Mouse (Mus musculus): ENCODE measurements at regions not wholly inside any gene's neighbourhood (a gene's known extent, or its start where the extent isn't known, plus 50 kb on each side); places are given as distances from the start of the nearest gene placed in this dataset.

DNA sequence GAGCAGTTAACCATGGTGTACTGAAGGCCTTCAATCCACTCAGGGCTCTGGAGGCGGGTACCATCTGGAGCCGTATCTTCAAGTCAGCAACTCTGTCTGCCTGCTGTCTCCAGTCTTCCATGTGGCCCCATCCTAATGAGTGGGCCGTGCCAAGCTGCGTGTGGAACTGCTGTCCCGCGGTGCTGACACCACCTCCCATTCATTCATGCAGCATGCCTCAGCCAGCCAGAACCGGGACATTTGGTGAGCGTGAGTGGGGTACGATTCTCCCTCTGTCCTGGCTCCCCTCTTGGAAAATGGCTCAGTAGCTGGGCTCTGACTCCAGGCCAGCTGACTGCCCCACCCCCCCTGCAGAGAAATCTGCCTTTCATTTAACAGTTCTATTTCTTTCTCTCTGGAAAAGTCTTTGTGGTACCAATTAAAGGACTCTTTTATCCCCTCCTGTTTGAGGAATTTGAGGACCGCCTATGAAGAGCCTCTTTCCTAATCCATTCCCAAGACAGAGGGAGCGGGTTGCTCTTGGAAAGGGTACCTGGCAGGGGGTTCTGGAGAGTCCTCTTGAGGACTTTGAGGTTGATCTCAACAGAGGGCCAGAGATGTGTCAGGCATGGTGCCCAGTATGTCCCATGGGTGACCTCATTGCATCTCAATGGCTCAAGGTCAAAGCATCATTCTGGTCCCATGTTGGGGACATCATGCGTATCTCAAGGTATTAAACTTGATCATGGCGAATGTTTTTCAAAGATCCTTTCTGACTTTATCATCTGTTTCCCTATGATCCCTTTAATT lies 55.5 kb upstream of the Brd7 start:
- Histone ChIP-seq H3K27me3 (replicated peaks; ENCODE audit: control insufficient read depth, insufficient read depth, low read length) (no peaks in the 10 kb centered on the region), H3K36me3 (ENCODE audit: control insufficient read depth, insufficient read depth, low read length) (no peaks in the 10 kb centered on the region), H3K4me3 (ENCODE audit: low read depth, low read length) (no peak overlapping the region), H3K4me2 (ENCODE audit: low read length) (no peak overlapping the region), H3K4me1 (ENCODE audit: control insufficient read depth, insufficient read depth, low read length) (peaks cover 6% of the 10 kb centered on the region), H3K27ac (ENCODE audit: low read depth, low read length) (no peak overlapping the region), H3K9me3 (replicated peaks; ENCODE audit: control insufficient read depth, low read length) (no peaks in the 10 kb centered on the region), H3K9ac (ENCODE audit: low read length) (no peak overlapping the region)
- 18% methylated on average over 13 of the region's 13 CpGs for WGBS
- peak; percentile 70; the same call in 1 of the 2 replicates for ATAC-seq
- peak; percentile 76 for DNase-seq (ENCODE audit: low spot score)

DNA sequence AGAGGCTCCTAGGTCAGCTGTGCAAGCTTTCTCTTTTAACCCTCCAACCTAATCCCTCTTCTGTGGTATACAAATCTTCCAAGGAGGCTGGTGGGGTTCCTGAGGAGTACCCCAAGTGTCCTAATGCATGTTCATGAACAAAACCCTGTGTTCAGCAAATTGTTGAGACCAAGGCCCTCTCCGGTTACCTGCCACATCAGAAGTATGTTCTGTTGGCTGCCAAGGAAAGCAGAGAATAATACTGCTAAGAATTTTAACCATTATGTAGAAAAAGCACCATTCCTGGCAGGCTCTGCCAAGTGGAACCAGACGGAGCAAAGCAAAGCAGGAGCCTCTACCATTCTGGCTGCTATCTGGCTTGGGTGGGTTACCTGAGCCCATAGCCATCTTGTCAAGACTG lies 61.3 kb upstream of the Brd7 start:
- Histone ChIP-seq H3K36me3 (ENCODE audit: control insufficient read depth, insufficient read depth, low read length) (no peaks in the 10 kb centered on the region), H3K9me3 (replicated peaks; ENCODE audit: control insufficient read depth, low read length) (no peaks in the 10 kb centered on the region), H3K4me3 (ENCODE audit: low read depth, low read length) (no peak overlapping the region), H3K27ac (ENCODE audit: low read depth, low read length) (no peak overlapping the region), H3K4me2 (ENCODE audit: low read length) (no peak overlapping the region), H3K27me3 (replicated peaks; ENCODE audit: control insufficient read depth, insufficient read depth, low read length) (no peaks in the 10 kb centered on the region), H3K4me1 (ENCODE audit: control insufficient read depth, insufficient read depth, low read length) (no peaks in the 10 kb centered on the region), H3K9ac (ENCODE audit: low read length) (no peak overlapping the region)
- DNase-seq (ENCODE audit: low spot score) (no peak), ATAC-seq (no peak)
- WGBS: 92% methylated on average over 2 of the region's 2 CpGs

DNA sequence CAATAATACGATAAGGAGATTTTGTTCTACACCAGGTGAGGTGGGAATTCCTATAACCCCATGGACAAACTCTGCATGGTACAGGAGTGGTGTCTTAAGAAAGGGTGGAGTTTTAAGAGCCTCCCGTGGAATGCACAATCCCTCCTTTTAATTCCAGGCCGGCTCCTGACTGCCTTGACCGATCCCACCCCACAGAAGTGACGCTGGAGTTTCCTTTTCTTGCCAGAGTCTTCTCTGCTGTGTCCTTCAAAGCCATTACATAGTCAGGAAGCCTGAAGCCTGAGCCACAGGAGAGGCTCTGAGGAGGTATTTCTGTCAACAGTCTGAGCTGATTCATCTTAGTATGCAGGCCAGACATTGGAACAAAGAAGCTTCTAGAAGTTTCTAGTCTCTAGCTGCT lies 66.6 kb upstream of the Brd7 start:
- no peaks in the 10 kb centered on the region for H3K9me3 ChIP-seq (replicated peaks; ENCODE audit: control insufficient read depth, low read length)
- ATAC-seq: no peak
- WGBS: 78% methylated on average over 5 of the region's 5 CpGs

DNA sequence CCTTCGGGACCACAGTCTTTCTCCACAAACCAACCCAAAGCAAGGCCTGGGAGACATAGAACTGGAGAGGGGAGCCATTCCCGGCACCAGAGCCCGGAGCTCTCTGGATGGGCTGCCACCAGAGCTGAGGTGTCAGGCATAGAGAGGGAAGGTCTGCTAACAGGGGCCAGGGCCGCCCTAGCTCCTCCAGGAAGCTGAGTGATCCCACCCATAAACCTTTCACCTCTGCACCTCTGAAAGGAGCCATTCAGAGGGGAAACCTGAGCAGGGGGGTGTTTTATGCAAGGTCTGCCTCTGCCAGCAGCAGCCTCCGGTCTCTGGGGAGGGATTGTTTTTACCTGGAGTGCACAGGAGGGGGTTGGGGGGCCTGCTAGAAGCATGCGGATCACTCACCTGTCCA lies 69.4 kb upstream of the Brd7 start:
- ATAC-seq: no peak
- 57% methylated on average over 6 of the region's 6 CpGs for WGBS
- H3K4me3 ChIP-seq (ENCODE audit: low read depth, low read length): no peak overlapping the region

More for the DNA sequence above, 66.6 kb upstream of the Brd7 start:
- DNase-seq (ENCODE audit: low spot score): no peak
- Histone ChIP-seq H3K9ac (ENCODE audit: low read length) (no peak overlapping the region), H3K4me1 (ENCODE audit: control insufficient read depth, insufficient read depth, low read length) (no peaks in the 10 kb centered on the region), H3K4me2 (ENCODE audit: low read length) (no peak overlapping the region), H3K4me3 (ENCODE audit: low read depth, low read length) (no peak overlapping the region), H3K36me3 (ENCODE audit: control insufficient read depth, insufficient read depth, low read length) (no peaks in the 10 kb centered on the region), H3K27ac (ENCODE audit: low read depth, low read length) (no peak overlapping the region), H3K27me3 (replicated peaks; ENCODE audit: control insufficient read depth, insufficient read depth, low read length) (no peaks in the 10 kb centered on the region)

DNA sequence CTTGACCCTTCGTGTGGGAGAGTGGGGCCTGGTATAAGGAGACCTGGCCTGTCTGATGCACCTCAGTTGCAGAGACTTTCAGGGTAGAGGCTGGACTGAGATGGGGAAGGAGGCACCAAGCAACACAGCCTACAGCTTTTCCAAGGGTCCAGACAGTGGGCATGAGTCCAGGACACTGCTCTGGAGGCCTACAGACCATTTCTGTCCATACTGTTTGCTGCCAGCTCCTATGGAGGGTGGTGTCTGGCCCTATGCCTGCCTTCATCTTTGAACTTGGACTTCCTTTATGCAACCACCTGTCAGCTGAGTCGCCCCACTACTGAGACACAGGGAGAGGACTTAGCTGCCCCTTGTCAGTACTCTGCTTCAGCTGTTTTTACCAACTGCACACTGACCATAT lies 73.7 kb upstream of the Brd7 start:
- Histone ChIP-seq H3K27me3 (replicated peaks; ENCODE audit: control insufficient read depth, insufficient read depth, low read length) (no peaks in the 10 kb centered on the region), H3K27ac (ENCODE audit: low read depth, low read length) (no peak overlapping the region), H3K36me3 (ENCODE audit: control insufficient read depth, insufficient read depth, low read length) (no peaks in the 10 kb centered on the region), H3K4me2 (ENCODE audit: low read length) (no peak overlapping the region), H3K4me1 (ENCODE audit: control insufficient read depth, insufficient read depth, low read length) (peaks cover 5% of the 10 kb centered on the region; the same call in 1 of the 2 replicates), H3K9me3 (replicated peaks; ENCODE audit: control insufficient read depth, low read length) (no peaks in the 10 kb centered on the region), H3K4me3 (ENCODE audit: low read depth, low read length) (no peak overlapping the region), H3K9ac (ENCODE audit: low read length) (no peak overlapping the region)
- 80% methylated on average over 2 of the region's 2 CpGs for WGBS
- no peak for ATAC-seq
- no peak for DNase-seq (ENCODE audit: low spot score)

More for the DNA sequence above, 69.4 kb upstream of the Brd7 start:
- Histone ChIP-seq H3K27me3 (replicated peaks; ENCODE audit: control insufficient read depth, insufficient read depth, low read length) (no peaks in the 10 kb centered on the region), H3K4me1 (ENCODE audit: control insufficient read depth, insufficient read depth, low read length) (no peaks in the 10 kb centered on the region), H3K27ac (ENCODE audit: low read depth, low read length) (no peak overlapping the region), H3K9me3 (replicated peaks; ENCODE audit: control insufficient read depth, low read length) (no peaks in the 10 kb centered on the region), H3K36me3 (ENCODE audit: control insufficient read depth, insufficient read depth, low read length) (no peaks in the 10 kb centered on the region), H3K4me2 (ENCODE audit: low read length) (no peak overlapping the region), H3K9ac (ENCODE audit: low read length) (no peak overlapping the region)
- DNase-seq (ENCODE audit: low spot score): no peak

DNA sequence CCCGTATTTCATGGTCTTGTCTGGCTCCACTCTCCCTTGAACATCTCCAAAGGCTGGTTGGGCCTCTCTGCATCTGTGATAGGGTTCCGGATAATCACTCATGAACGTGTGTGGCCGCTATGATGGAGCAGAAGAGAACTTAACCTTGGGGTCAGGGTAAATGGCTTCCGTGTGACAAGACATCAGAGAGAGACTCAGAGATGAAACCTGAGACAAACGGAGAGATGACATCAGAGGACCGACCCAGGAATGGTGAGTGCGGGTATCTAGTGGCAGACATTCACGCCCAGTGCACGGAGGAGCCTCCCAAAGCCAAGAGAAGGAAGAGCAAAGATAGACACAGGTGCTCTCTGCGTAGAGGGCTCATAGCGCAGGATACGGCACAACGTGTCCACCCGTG lies 78.2 kb upstream of the Brd7 start:
- no peak overlapping the region for H3K9ac ChIP-seq (ENCODE audit: low read length)
- H3K36me3 ChIP-seq (ENCODE audit: control insufficient read depth, insufficient read depth, low read length): no peaks in the 10 kb centered on the region
- no peaks in the 10 kb centered on the region for H3K9me3 ChIP-seq (replicated peaks; ENCODE audit: control insufficient read depth, low read length)
- H3K4me3 ChIP-seq (ENCODE audit: low read depth, low read length): no peak overlapping the region
- H3K4me2 ChIP-seq (ENCODE audit: low read length): no peak overlapping the region
- 84% methylated on average over 15 of the region's 15 CpGs for WGBS
- peaks cover 5% of the 10 kb centered on the region; the same call in 1 of the 2 replicates for H3K4me1 ChIP-seq (ENCODE audit: control insufficient read depth, insufficient read depth, low read length)
- no peak for DNase-seq (ENCODE audit: low spot score)
- ATAC-seq: no peak
- no peaks in the 10 kb centered on the region for H3K27me3 ChIP-seq (replicated peaks; ENCODE audit: control insufficient read depth, insufficient read depth, low read length)
- H3K27ac ChIP-seq (ENCODE audit: low read depth, low read length): no peak overlapping the region

DNA sequence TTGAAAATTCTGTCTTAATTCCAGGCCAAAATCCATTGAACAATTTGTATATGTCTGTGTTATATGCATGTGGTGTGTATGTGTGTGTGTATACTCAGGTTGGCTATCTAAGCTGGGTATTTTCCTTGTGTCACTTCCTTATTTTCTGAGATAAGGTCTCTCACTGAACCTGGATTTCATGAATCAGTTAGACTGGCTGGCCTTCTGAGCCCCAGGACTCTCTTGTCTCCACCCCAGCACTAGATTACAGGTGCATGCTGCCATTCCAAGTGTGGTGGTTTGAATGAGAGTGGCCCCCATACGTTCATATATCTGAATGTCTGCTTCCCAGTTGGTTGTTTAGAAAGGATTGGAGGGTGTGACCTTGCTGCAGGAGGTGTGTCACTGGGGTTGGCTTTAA lies 77.8 kb upstream of the Nkd1 start:
- no peaks in the 10 kb centered on the region for H3K36me3 ChIP-seq (ENCODE audit: control insufficient read depth, insufficient read depth, low read length)
- H3K4me2 ChIP-seq (ENCODE audit: low read length): no peak overlapping the region
- H3K27me3 ChIP-seq (replicated peaks; ENCODE audit: control insufficient read depth, insufficient read depth, low read length): no peaks in the 10 kb centered on the region
- no peak overlapping the region for H3K27ac ChIP-seq (ENCODE audit: low read depth, low read length)
- no peak for DNase-seq (ENCODE audit: low spot score)
- no peaks in the 10 kb centered on the region for H3K9me3 ChIP-seq (replicated peaks; ENCODE audit: control insufficient read depth, low read length)
- H3K4me3 ChIP-seq (ENCODE audit: low read depth, low read length): no peak overlapping the region
- WGBS: 43% methylated on average over 1 of the region's 1 CpGs
- peaks cover 10% of the 10 kb centered on the region for H3K4me1 ChIP-seq (ENCODE audit: control insufficient read depth, insufficient read depth, low read length)
- no peak for ATAC-seq
- H3K9ac ChIP-seq (ENCODE audit: low read length): no peak overlapping the region

DNA sequence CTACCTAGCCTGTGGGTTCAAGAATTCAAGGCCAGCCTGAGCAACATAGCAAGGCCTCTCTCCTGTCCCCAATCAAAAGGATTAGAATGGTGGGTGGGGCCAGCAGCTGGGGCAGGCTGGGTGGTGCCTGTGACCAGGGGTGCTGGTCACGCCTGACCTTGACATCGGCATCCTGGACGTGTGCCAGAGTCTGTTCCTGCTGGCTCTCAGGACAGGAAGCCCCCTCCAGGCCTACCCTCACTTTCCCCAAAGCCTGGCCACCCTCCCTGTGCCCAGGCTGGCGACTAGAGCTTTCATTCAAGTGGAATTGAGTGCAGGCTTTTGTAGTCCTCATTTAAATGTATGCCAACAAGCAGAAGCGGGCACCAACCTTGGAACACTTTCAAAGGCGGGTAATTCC lies 73.7 kb upstream of the Nkd1 start:
- Histone ChIP-seq H3K27me3 (replicated peaks; ENCODE audit: control insufficient read depth, insufficient read depth, low read length) (peaks cover 3% of the 10 kb centered on the region; the same call in 1 of the 2 replicates), H3K9ac (ENCODE audit: low read length) (no peak overlapping the region), H3K27ac (ENCODE audit: low read depth, low read length) (peak overlapping the region; percentile 33; the same call in 1 of the 2 replicates), H3K36me3 (ENCODE audit: control insufficient read depth, insufficient read depth, low read length) (no peaks in the 10 kb centered on the region), H3K4me1 (ENCODE audit: control insufficient read depth, insufficient read depth, low read length) (peaks cover 23% of the 10 kb centered on the region), H3K4me3 (ENCODE audit: low read depth, low read length) (no peak overlapping the region), H3K4me2 (ENCODE audit: low read length) (no peak overlapping the region), H3K9me3 (replicated peaks; ENCODE audit: control insufficient read depth, low read length) (no peaks in the 10 kb centered on the region)
- WGBS: 34% methylated on average over 6 of the region's 6 CpGs
- 0 out of 2 replicates have a peak, but pooled peaks have one; percentile 38 for ATAC-seq
- peak; percentile 65 for DNase-seq (ENCODE audit: low spot score)

DNA sequence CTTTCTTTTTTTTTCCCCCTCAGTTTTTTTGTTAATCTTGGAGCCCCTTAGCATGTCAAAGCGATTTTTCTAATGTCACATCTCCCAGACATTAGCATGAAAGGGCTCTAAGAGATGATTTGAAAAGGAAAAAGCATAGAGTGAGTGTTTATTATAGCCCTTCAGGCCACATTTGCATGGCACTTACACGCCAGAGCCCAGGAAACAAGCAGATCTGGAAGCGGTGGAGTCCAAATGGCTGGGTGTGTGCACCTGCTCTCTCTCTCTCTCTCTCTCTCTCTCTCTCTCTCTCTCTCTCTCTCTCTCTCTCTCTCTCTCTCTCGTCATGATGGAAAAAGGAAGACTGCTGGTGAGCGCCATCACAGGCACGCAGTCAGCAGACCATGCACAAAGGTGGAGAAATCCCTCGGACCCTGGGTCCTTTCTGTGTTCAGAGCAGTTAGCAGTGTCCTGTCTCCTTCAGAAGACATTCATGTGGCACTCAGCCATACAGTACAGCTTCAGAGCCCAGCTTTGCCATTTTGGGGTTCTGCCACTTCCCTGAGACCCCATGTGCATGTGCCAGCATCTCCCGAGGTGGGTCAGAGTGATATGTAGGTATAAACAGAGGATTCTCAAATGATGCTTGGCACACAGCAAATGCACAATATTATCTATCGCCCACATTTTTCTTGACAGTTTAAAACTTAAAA lies 73.2 kb upstream of the Nkd1 start:
- Histone ChIP-seq H3K4me1 (ENCODE audit: control insufficient read depth, insufficient read depth, low read length) (peaks cover 23% of the 10 kb centered on the region), H3K9me3 (replicated peaks; ENCODE audit: control insufficient read depth, low read length) (no peaks in the 10 kb centered on the region), H3K4me3 (ENCODE audit: low read depth, low read length) (no peak overlapping the region), H3K4me2 (ENCODE audit: low read length) (no peak overlapping the region), H3K9ac (ENCODE audit: low read length) (no peak overlapping the region), H3K27ac (ENCODE audit: low read depth, low read length) (no peak overlapping the region), H3K36me3 (ENCODE audit: control insufficient read depth, insufficient read depth, low read length) (no peaks in the 10 kb centered on the region), H3K27me3 (replicated peaks; ENCODE audit: control insufficient read depth, insufficient read depth, low read length) (peaks cover 8% of the 10 kb centered on the region)
- DNase-seq (ENCODE audit: low spot score) (peak; percentile 58), ATAC-seq (0 out of 2 replicates have a peak, but pooled peaks have one; percentile 50)
- whole genome bisulfite sequencing: 63% methylated on average over 8 of the region's 9 CpGs
